Mouse (Mus musculus): ENCODE results near the gene Kcne1. TPM values are rescaled to one million over a fixed set of nuclear protein-coding genes. Genes with fewer than 3 reads are reported as not detected.

The Kcne1 gene
- total and polyA plus RNA-seq, 2 experiments from 2014 or later, result 1.7 TPM; not detected in 1

DNA sequence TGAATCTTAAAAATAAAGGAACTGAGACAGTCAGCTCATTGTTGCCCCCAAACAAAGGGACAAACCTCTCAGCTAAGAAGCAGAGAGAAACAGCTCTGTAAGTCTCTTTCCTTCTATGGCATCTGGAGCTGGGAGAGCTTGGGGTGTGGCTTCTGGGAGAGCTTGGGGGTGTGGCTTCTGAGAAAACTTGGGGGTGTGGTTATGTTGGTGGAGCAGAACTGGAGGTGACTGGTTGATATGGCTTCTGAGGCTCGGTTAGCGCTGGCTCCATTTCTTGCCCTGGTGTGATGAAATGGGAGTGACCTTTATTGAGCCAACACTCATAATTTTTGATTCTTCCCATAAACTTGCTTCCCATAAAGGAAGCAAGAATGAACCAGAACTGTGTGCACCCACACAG is 10.0 kb upstream of the Kcne1 start:
- ATAC-seq (ENCODE audit: low FRiP score) (no peak), DNase-seq (ENCODE audit: low spot score) (no peak)
- H3K4me1 ChIP-seq (ENCODE audit: insufficient read depth, low read length), result no peaks in the 10 kb centered on the region
- no peak overlapping the region for H3K27ac ChIP-seq (ENCODE audit: low read depth, low read length)
- H3K4me3 ChIP-seq (ENCODE audit: low read depth, low read length), result no peak overlapping the region
- H3K9me3 ChIP-seq (ENCODE audit: low read length), result no peaks in the 10 kb centered on the region
- no peak overlapping the region for H3K9ac ChIP-seq (replicated peaks; ENCODE audit: low read length, poor library complexity, severe bottlenecking)
- H3K36me3 ChIP-seq (ENCODE audit: insufficient read depth, low read length), result no peaks in the 10 kb centered on the region
- TF ChIP-seq CTCF (IDR thresholded peaks at IDR 0.05), result no peak
- H3K27me3 ChIP-seq (ENCODE audit: insufficient read depth, low read length), result no peaks in the 10 kb centered on the region
- 64% methylated on average over 2 of the region's 2 CpGs for WGBS
- H3K4me2 ChIP-seq (ENCODE audit: low read depth, low read length, poor library complexity, severe bottlenecking), result no peak overlapping the region

DNA sequence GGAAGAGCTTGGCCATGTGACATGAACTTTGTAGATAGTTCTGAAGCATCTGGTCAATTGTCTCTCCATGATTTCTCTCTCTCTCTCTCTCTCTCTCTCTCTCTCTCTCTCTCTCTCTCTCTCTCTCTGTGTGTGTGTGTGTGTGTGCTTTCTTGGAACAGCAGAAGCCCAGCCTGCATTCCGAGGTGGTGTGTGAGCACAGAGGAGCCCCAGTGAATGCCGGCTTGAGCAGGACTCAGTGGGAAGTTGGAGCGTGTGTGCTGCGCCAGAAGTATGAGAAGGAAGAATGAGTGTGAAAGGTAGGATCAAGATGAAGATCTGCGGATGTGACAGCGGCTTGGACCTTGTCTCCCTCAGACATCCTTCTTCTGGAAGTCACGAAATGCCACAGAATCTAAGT is 6.2 kb upstream of the Kcne1 start:
- Histone ChIP-seq H3K4me2 (ENCODE audit: low read depth, low read length, poor library complexity, severe bottlenecking) (no peak overlapping the region), H3K27me3 (ENCODE audit: insufficient read depth, low read length) (no peaks in the 10 kb centered on the region), H3K9ac (replicated peaks; ENCODE audit: low read length, poor library complexity, severe bottlenecking) (no peak overlapping the region), H3K9me3 (ENCODE audit: low read length) (no peaks in the 10 kb centered on the region), H3K4me1 (ENCODE audit: insufficient read depth, low read length) (no peaks in the 10 kb centered on the region), H3K4me3 (ENCODE audit: low read depth, low read length) (no peak overlapping the region), H3K27ac (ENCODE audit: low read depth, low read length) (no peak overlapping the region), H3K36me3 (ENCODE audit: insufficient read depth, low read length) (no peaks in the 10 kb centered on the region)
- WGBS, result 49% methylated on average over 7 of the region's 7 CpGs
- DNase-seq (ENCODE audit: low spot score), result no peak
- ATAC-seq (ENCODE audit: low FRiP score), result no peak
- TF ChIP-seq CTCF (IDR thresholded peaks at IDR 0.05), result no peak

DNA sequence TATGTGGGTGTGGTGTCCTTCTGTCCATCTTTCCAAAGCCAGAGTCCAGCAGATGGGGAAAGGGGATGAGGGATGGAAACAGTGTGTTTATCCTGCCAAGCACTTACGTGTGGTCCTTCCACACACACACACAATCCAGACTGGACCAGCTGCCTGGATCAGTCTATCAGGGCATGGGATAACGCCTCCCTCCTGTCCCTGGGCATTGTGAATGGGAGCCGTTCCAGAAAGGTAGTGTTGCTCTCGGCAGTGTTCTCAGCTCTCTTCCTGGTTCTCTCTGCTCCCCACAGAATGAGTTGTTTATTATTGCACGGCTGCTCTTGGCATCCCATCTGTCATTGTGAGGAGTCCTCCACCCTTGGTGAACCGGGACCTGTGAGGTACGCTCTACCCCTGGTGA is 1.4 kb upstream of the Kcne1 start:
- H3K27ac ChIP-seq (ENCODE audit: low read depth, low read length), result no peak overlapping the region
- no peak overlapping the region for H3K9ac ChIP-seq (replicated peaks; ENCODE audit: low read length, poor library complexity, severe bottlenecking)
- TF ChIP-seq CTCF (IDR thresholded peaks at IDR 0.05), result no peak
- WGBS, result 82% methylated on average over 7 of the region's 7 CpGs
- no peak overlapping the region for H3K4me2 ChIP-seq (ENCODE audit: low read depth, low read length, poor library complexity, severe bottlenecking)
- H3K9me3 ChIP-seq (ENCODE audit: low read length), result no peaks in the 10 kb centered on the region
- no peak overlapping the region for H3K4me3 ChIP-seq (ENCODE audit: low read depth, low read length)
- ATAC-seq (ENCODE audit: low FRiP score) (no peak), DNase-seq (ENCODE audit: low spot score) (no peak)
- H3K27me3 ChIP-seq (ENCODE audit: insufficient read depth, low read length), result no peaks in the 10 kb centered on the region
- H3K36me3 ChIP-seq (ENCODE audit: insufficient read depth, low read length), result no peaks in the 10 kb centered on the region
- no peaks in the 10 kb centered on the region for H3K4me1 ChIP-seq (ENCODE audit: insufficient read depth, low read length)

DNA sequence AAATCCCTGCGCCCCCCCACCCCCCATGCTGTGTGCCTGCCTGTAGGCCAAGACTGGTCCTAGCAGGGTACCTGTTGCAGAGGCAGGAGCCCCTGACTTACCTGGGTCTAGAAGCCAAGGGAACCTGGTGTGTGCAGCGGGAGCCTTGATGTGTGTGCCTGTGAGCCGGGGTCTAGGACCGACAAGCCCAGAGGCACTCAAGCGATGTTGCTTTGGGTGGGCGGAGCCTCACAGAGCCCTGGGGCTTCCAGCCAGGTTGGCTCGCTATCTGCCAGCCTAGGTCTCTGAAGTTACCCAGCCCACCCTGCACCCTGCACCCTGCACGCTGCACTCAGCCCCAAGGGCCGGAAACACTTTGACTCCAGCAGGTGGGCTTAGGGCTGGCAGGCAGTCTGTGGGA is 534 bp downstream of the Kcne1 start:
- no peaks in the 10 kb centered on the region for H3K9me3 ChIP-seq (ENCODE audit: low read length)
- no peak for ATAC-seq (ENCODE audit: low FRiP score)
- no peak overlapping the region for H3K4me2 ChIP-seq (ENCODE audit: low read depth, low read length, poor library complexity, severe bottlenecking)
- H3K36me3 ChIP-seq (ENCODE audit: insufficient read depth, low read length), result no peaks in the 10 kb centered on the region
- no peaks in the 10 kb centered on the region for H3K27me3 ChIP-seq (ENCODE audit: insufficient read depth, low read length)
- no peak overlapping the region for H3K27ac ChIP-seq (ENCODE audit: low read depth, low read length)
- WGBS, result 26% methylated on average over 9 of the region's 9 CpGs
- no peak overlapping the region for H3K9ac ChIP-seq (replicated peaks; ENCODE audit: low read length, poor library complexity, severe bottlenecking)
- H3K4me1 ChIP-seq (ENCODE audit: insufficient read depth, low read length), result no peaks in the 10 kb centered on the region
- DNase-seq (ENCODE audit: low spot score), result no peak
- no peak overlapping the region for H3K4me3 ChIP-seq (ENCODE audit: low read depth, low read length)
- TF ChIP-seq CTCF (IDR thresholded peaks at IDR 0.05), result no peak

GRCm38 (mm10) chr16:92357566-92357965 is 1.7 kb downstream of the Kcne1 start:
- ATAC-seq (ENCODE audit: low FRiP score) (no peak), DNase-seq (ENCODE audit: low spot score) (no peak)
- H3K9me3 ChIP-seq (ENCODE audit: low read length), result no peaks in the 10 kb centered on the region
- H3K4me1 ChIP-seq (ENCODE audit: insufficient read depth, low read length), result no peaks in the 10 kb centered on the region
- no peak overlapping the region for H3K27ac ChIP-seq (ENCODE audit: low read depth, low read length)
- no peak for TF ChIP-seq CTCF (IDR thresholded peaks at IDR 0.05)
- no peak overlapping the region for H3K4me3 ChIP-seq (ENCODE audit: low read depth, low read length)
- H3K4me2 ChIP-seq (ENCODE audit: low read depth, low read length, poor library complexity, severe bottlenecking), result no peak overlapping the region
- H3K9ac ChIP-seq (replicated peaks; ENCODE audit: low read length, poor library complexity, severe bottlenecking), result no peak overlapping the region
- 23% methylated on average over 10 of the region's 10 CpGs for WGBS
- H3K36me3 ChIP-seq (ENCODE audit: insufficient read depth, low read length), result no peaks in the 10 kb centered on the region
- H3K27me3 ChIP-seq (ENCODE audit: insufficient read depth, low read length), result no peaks in the 10 kb centered on the region

DNA sequence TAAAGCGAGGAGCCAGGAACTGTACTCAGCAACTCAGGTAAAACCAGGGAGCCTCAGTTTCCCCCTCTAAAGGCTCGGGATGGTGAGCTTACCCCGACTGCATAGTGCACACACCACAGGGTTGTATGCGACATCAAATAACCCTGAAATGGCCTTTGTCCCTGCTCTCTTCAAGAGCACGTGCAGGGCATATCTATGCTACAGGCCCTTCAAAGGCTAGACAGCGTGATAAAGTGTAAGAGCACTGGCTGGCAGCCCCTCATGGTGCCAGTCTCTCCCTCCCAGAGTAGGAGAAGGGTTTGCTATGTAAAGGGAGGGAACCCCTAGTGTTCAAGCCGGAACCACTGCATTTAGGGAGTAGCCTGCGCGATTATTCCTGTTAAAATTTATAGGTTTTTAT is 2.2 kb downstream of the Kcne1 start:
- Histone ChIP-seq H3K9ac (replicated peaks; ENCODE audit: low read length, poor library complexity, severe bottlenecking) (no peak overlapping the region), H3K27me3 (ENCODE audit: insufficient read depth, low read length) (no peaks in the 10 kb centered on the region), H3K27ac (ENCODE audit: low read depth, low read length) (no peak overlapping the region), H3K4me1 (ENCODE audit: insufficient read depth, low read length) (no peaks in the 10 kb centered on the region), H3K36me3 (ENCODE audit: insufficient read depth, low read length) (no peaks in the 10 kb centered on the region), H3K4me2 (ENCODE audit: low read depth, low read length, poor library complexity, severe bottlenecking) (no peak overlapping the region), H3K9me3 (ENCODE audit: low read length) (no peaks in the 10 kb centered on the region), H3K4me3 (ENCODE audit: low read depth, low read length) (no peak overlapping the region)
- ATAC-seq (ENCODE audit: low FRiP score) (no peak), DNase-seq (ENCODE audit: low spot score) (no peak)
- TF ChIP-seq CTCF (IDR thresholded peaks at IDR 0.05), result no peak
- WGBS, result 60% methylated on average over 9 of the region's 9 CpGs

Data from midbrain, postnatal 0 days (tissue).